Mouse (Mus musculus) G1E (cell line): ENCODE results near the gene Socs3.

ENCODE experiments used
- CTCF ChIP-seq: IDR thresholded peaks from 2 replicates; pipeline ENCODE4 v1.5.1; 2012; ENCODE audit warnings: low read depth, low read length, inconsistent platforms, mixed read lengths
- GATA1 ChIP-seq: IDR thresholded peaks from 2 replicates; pipeline ENCODE4 v1.6.1; 2012; ENCODE audit warnings: borderline replicate concordance, low read length, inconsistent platforms, mixed read lengths
- GATA2 ChIP-seq: IDR thresholded peaks from 2 replicates; pipeline ENCODE4 v1.6.1; 2012; ENCODE audit warnings: low read depth, low read length, inconsistent platforms, borderline replicate concordance
- POLR2AphosphoS5 ChIP-seq: IDR thresholded peaks from 2 replicates; pipeline ENCODE4 v1.6.1; 2012; ENCODE audit warnings: low read depth, low read length, inconsistent platforms; ENCODE audit not compliant: insufficient replicate concordance
- TAL1 ChIP-seq: conservative IDR thresholded peaks from 2 replicates; pipeline ENCODE4 v1.6.1; 2012; ENCODE audit warnings: low read depth, low read length, inconsistent platforms, mixed read lengths

- TF ChIP-seq CTCF, result no peak
- no peak for TF ChIP-seq GATA1
- no peak for TF ChIP-seq POLR2AphosphoS5
- TF ChIP-seq TAL1, result no peak
- no peak for TF ChIP-seq GATA2
Measured at GRCm38 (mm10) chr11:117939004-117939730, 30.7 kb downstream of the Socs3 start.
